Mouse (Mus musculus): Measurements from ENCODE around the gene Snrk.
A peak's percentile ranks its signal among the peaks of the same experiment; 100 is the strongest.

DNA sequence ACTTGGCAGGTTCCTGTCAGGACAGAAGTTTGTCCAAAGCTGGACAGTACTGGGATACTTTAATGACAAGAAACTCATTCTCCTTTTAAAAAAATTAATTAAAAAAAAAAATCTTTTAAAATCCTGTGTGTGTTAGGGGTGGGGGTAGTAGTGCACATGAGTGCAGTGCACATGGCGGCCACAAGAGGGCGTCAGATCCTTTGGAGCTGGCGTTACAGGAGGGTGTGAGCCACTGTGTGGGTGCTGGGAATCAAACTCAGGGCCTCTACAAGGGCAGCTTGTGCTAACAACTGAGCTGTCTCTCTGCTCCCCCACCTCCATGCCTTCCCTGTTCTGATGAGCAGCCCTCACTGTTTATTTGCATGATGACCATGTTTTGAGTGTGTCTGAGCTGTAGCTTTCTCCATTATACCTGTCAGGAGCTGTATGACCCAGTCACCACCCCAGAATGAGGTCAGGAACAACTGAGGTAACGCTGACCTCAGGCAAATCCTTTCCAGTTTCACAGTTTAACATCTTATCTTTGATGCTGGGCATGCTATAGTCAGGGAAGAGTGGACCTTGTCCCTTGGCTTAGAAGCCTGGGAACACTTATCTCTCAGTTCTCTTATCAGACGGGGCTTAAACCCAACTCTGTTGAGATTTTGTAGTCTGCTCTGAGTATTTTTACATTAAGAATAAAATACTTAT is 39.5 kb downstream of the Snrk start:
- TF ChIP-seq CTCF (IDR thresholded peaks at IDR 0.05 in 2 of 3, conservative IDR thresholded peaks at IDR 0.05 in 1 of 3; ENCODE audit: control insufficient read depth in 1 of 3, insufficient read depth in 1 of 3, low read depth in 2 of 3, low read length in 3 of 3, poor library complexity in 1 of 3, severe bottlenecking in 1 of 3): peak; percentile 32 to 56 (median 49)
- no peak for TF ChIP-seq POLR2A (IDR thresholded peaks at IDR 0.05; ENCODE audit: control insufficient read depth in 1 of 2, insufficient read depth in 1 of 2, low read depth in 1 of 2, low read length in 2 of 2, poor library complexity in 1 of 2)
